Mouse (Mus musculus): ENCODE results near the gene Glyctk. TPM values are rescaled to one million over a fixed set of nuclear protein-coding genes. Genes with fewer than 3 reads are reported as not detected.
A peak's percentile ranks its signal among the peaks of the same experiment; 100 is the strongest.

The Glyctk gene
- polyA plus RNA-seq, 1 experiment from 2014 or later = 4.2 TPM

- H3K27me3 ChIP-seq (ENCODE audit: control insufficient read depth, insufficient read depth, low read length) = no peaks in the 10 kb centered on the region
- no peaks in the 10 kb centered on the region for H3K4me1 ChIP-seq (ENCODE audit: control insufficient read depth, insufficient read depth, low read length)
- H3K27ac ChIP-seq (ENCODE audit: low read depth, low read length) = no peak overlapping the region
- no peaks in the 10 kb centered on the region; the same call in 1 of the 2 replicates for H3K9me3 ChIP-seq (ENCODE audit: control insufficient read depth, low read length)
- H3K9ac ChIP-seq (ENCODE audit: low read depth, low read length) = no peak overlapping the region
- H3K36me3 ChIP-seq (ENCODE audit: control insufficient read depth, insufficient read depth, low read length) = no peaks in the 10 kb centered on the region
- no peak overlapping the region for H3K4me3 ChIP-seq (ENCODE audit: low read length)
- ATAC-seq (ENCODE audit: low FRiP score, low TSS enrichment) = no peak
- no peak overlapping the region for H3K4me2 ChIP-seq (replicated peaks; ENCODE audit: low read depth, low read length)
- WGBS = 38% methylated on average over 13 of the region's 13 CpGs
These were observed 42.0 kb downstream of the Glyctk start for GRCm38 (mm10) chr9:106115801-106116424.

GRCm38 (mm10) chr9:106112770-106113423 is 45.0 kb downstream of the Glyctk start:
- ATAC-seq (ENCODE audit: low FRiP score, low TSS enrichment) = peak; percentile 55; the same call in 1 of the 2 replicates
- no peak overlapping the region for H3K4me3 ChIP-seq (ENCODE audit: low read length)
- no peak overlapping the region for H3K9ac ChIP-seq (ENCODE audit: low read depth, low read length)
- no peak overlapping the region for H3K27ac ChIP-seq (ENCODE audit: low read depth, low read length)
- no peak overlapping the region for H3K4me2 ChIP-seq (replicated peaks; ENCODE audit: low read depth, low read length)
- H3K27me3 ChIP-seq (ENCODE audit: control insufficient read depth, insufficient read depth, low read length) = no peaks in the 10 kb centered on the region
- H3K9me3 ChIP-seq (ENCODE audit: control insufficient read depth, low read length) = no peaks in the 10 kb centered on the region; the same call in 1 of the 2 replicates
- no peaks in the 10 kb centered on the region for H3K4me1 ChIP-seq (ENCODE audit: control insufficient read depth, insufficient read depth, low read length)
- H3K36me3 ChIP-seq (ENCODE audit: control insufficient read depth, insufficient read depth, low read length) = no peaks in the 10 kb centered on the region
- 31% methylated on average over 10 of the region's 10 CpGs for WGBS

GRCm38 (mm10) chr9:106106241-106106640 is 51.7 kb downstream of the Glyctk start:
- ATAC-seq (ENCODE audit: low FRiP score, low TSS enrichment) = no peak
- Histone ChIP-seq H3K27ac (ENCODE audit: low read depth, low read length) (no peak overlapping the region), H3K36me3 (ENCODE audit: control insufficient read depth, insufficient read depth, low read length) (no peaks in the 10 kb centered on the region), H3K4me2 (replicated peaks; ENCODE audit: low read depth, low read length) (no peak overlapping the region), H3K4me1 (ENCODE audit: control insufficient read depth, insufficient read depth, low read length) (no peaks in the 10 kb centered on the region), H3K4me3 (ENCODE audit: low read length) (no peak overlapping the region), H3K27me3 (ENCODE audit: control insufficient read depth, insufficient read depth, low read length) (no peaks in the 10 kb centered on the region), H3K9me3 (ENCODE audit: control insufficient read depth, low read length) (no peaks in the 10 kb centered on the region; the same call in 1 of the 2 replicates), H3K9ac (ENCODE audit: low read depth, low read length) (no peak overlapping the region)
- 83% methylated on average over 9 of the region's 9 CpGs for WGBS

GRCm38 (mm10) chr9:106104401-106104800 is 53.5 kb downstream of the Glyctk start:
- Histone ChIP-seq H3K4me1 (ENCODE audit: control insufficient read depth, insufficient read depth, low read length) (no peaks in the 10 kb centered on the region), H3K4me2 (replicated peaks; ENCODE audit: low read depth, low read length) (no peak overlapping the region), H3K27me3 (ENCODE audit: control insufficient read depth, insufficient read depth, low read length) (no peaks in the 10 kb centered on the region), H3K9ac (ENCODE audit: low read depth, low read length) (no peak overlapping the region), H3K36me3 (ENCODE audit: control insufficient read depth, insufficient read depth, low read length) (no peaks in the 10 kb centered on the region), H3K27ac (ENCODE audit: low read depth, low read length) (no peak overlapping the region), H3K9me3 (ENCODE audit: control insufficient read depth, low read length) (no peaks in the 10 kb centered on the region), H3K4me3 (ENCODE audit: low read length) (no peak overlapping the region)
- 20% methylated on average over 7 of the region's 7 CpGs for WGBS
- ATAC-seq (ENCODE audit: low FRiP score, low TSS enrichment) = peak; percentile 62; the same call in 1 of the 2 replicates

MicroRNAs within 50 kb of the gene (microRNA counts, 519-probe panel; counts per million panel counts)
- microRNA mmu-let-7g = 9,320 counts per million, percentile 94 among the panel's probes with 10 or more counts

Small RNA genes within 50 kb of the gene (microRNA-seq; reads per million reads assigned to microRNA genes)
- 7.4 reads per million, percentile 24 among the genes with 10 or more reads in this experiment for gene Mir135a-1
- 39,811 reads per million, percentile 99 among the genes with 10 or more reads in this experiment for gene Mirlet7g

Other genes starting within 250 kb of the Glyctk start
- 0.07 and 0.20 TPM in 2 replicates for gene Col6a5, start 197.5 kb downstream of the Glyctk start, polyA plus RNA-seq (2014; fragmentation: Nextera tagmentation; extraction: Ambion mirVana)
- gene Col6a4, start 61.4 kb downstream of the Glyctk start, polyA plus RNA-seq (2014; fragmentation: Nextera tagmentation; extraction: Ambion mirVana) = 0.50 and 0.76 TPM in 2 replicates
- 27.1 and 38.1 TPM in 2 replicates for gene Wdr82, start 12.8 kb upstream of the Glyctk start, polyA plus RNA-seq (2014; fragmentation: Nextera tagmentation; extraction: Ambion mirVana)
- 36.4 and 43.1 TPM in 2 replicates for gene Ppm1m, start 41.6 kb upstream of the Glyctk start, polyA plus RNA-seq (2014; fragmentation: Nextera tagmentation; extraction: Ambion mirVana)
- gene Twf2, start 45.0 kb upstream of the Glyctk start, polyA plus RNA-seq (2014; fragmentation: Nextera tagmentation; extraction: Ambion mirVana) = 77.9 and 80.8 TPM in 2 replicates
- 0.14 TPM in 1 of 2 replicates, not detected in the other for gene Tlr9, start 64.5 kb upstream of the Glyctk start, polyA plus RNA-seq (2014; fragmentation: Nextera tagmentation; extraction: Ambion mirVana)
- gene Alas1, start 90.5 kb upstream of the Glyctk start, polyA plus RNA-seq (2014; fragmentation: Nextera tagmentation; extraction: Ambion mirVana) = 71.8 and 95.3 TPM in 2 replicates
- 25.6 and 29.1 TPM in 2 replicates for gene Poc1a, start 122.9 kb upstream of the Glyctk start, polyA plus RNA-seq (2014; fragmentation: Nextera tagmentation; extraction: Ambion mirVana)
- gene Dusp7, start 210.5 kb upstream of the Glyctk start, polyA plus RNA-seq (2014; fragmentation: Nextera tagmentation; extraction: Ambion mirVana) = 25.5 and 26.3 TPM in 2 replicates

Data from kidney, embryonic 14.5 days (tissue).